Mouse (Mus musculus) cerebellum, adult (tissue): ENCODE measurements around the gene Dnm3.

ENCODE experiments used
- ATAC-seq: cut with Nextera tagmentation; 2 replicates; pipeline ENCODE4 v1.9.2; 2017; ENCODE audit warnings: mild to moderate bottlenecking, moderate library complexity, mixed read lengths; ENCODE audit not compliant: insufficient number of reproducible peaks, low FRiP score, low TSS enrichment

Gene Dnm3

GRCm38 (mm10) chr1:162274674-162275248 is 203.1 kb downstream of the Dnm3 start:
- ATAC-seq, result 0 out of 2 replicates have a peak, but pooled peaks have one; percentile 15

GRCm38 (mm10) chr1:162256912-162257607 is 220.8 kb downstream of the Dnm3 start:
- no peak for ATAC-seq

DNA sequence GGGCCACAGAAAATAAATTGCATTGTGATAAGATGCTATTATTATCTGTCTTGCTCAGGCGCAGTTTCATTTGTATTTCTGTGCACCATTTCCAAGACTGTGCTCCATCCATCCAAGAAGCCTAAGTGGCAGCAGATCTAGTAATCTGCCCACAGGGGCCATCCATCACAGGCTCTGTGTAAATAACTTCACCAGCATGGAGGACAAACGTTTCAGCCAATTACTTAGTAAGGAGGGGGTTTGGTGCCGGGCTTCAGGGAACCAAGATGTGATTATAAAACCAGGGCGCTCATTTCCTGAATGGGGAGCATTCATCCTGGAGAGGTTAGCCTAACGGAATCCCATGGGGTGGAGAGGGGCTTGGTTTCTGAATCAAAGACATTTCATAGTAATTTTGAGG is 222.9 kb downstream of the Dnm3 start:
- ATAC-seq, result no peak

DNA sequence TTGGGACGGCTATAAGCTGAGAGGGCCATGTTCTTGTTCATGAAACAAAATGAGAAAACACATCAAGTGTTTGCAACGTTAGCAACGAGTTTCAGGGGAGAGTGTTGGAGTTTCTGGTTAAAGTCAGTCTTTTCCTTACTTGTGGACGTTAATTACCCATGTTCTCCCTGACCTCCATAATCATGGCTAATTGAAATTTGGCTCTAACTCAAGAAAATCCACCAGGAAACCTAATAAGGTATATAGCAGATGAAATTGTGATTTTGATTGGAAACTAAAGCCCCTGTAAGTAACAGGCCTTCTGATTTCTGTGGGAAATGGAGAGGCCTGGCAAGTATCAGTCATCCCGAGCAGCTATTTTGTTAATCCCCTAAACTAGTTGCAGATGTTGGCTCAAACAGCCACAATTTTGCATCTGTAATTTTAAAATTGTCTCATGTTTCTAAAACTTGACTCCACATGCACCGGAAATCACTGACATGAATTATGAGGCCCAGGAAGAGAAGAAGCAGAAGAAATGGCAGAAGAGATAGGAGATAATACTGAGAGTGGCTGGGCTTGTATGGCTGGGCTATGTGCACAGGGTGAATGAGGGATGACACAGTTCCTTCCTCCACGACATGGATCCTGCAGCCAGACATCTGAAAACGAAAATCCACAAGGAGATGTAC is 223.7 kb downstream of the Dnm3 start:
- ATAC-seq, result no peak

GRCm38 (mm10) chr1:162252869-162253268 is 225.0 kb downstream of the Dnm3 start:
- no peak for ATAC-seq

GRCm38 (mm10) chr1:162247216-162247615 is 230.6 kb downstream of the Dnm3 start:
- ATAC-seq, result no peak

- no peak for ATAC-seq
Measured at GRCm38 (mm10) chr1:162243651-162243990, 234.2 kb downstream of the Dnm3 start.

GRCm38 (mm10) chr1:162242980-162243650 is 234.7 kb downstream of the Dnm3 start:
- no peak for ATAC-seq

- no peak for ATAC-seq
Measured at GRCm38 (mm10) chr1:162240720-162241119, 237.1 kb downstream of the Dnm3 start.

DNA sequence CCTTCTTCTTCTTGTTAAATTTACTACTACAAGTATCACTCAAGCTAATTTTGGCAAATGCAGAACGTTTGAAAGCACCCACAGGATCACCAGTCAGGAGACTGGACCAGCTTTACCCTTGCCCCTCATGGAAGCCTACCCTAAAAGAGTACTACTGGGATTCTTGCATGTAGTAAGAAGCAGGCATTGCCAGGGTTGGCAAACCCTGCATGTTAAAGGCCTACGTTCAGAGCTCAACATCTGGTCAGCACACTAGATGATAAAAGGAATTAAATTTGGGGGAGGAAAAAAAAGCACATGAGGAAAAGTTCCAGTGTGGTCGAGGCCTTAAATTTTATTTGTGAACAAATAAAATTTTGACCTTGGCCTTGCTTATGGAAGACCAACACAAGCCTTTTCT is 239.2 kb downstream of the Dnm3 start:
- no peak for ATAC-seq

DNA sequence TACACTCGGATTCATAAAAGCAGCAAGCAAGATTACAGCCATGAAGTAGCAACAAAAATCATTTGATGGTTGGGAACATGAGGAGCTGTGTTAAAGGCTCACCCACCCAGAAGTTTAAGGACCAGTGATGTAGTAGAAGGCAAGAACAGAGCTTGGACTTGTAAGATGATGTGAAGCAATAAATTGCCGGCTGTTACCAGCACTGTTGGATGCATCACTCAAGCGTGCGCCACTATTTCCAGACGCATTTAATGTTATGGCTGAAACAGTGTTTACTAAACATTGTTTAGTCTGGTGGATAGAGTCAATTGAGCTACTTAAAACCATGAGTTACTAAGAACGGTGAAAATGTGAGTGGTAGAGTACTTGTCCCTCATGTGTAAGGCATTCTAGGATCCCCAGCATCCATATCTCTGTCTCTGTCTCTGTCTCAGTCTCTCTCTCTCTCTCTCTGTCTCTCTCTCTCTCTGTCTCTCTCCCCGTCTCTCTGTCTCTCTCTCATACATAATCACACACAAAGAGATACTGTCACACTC is 241.1 kb downstream of the Dnm3 start:
- ATAC-seq, result no peak

DNA sequence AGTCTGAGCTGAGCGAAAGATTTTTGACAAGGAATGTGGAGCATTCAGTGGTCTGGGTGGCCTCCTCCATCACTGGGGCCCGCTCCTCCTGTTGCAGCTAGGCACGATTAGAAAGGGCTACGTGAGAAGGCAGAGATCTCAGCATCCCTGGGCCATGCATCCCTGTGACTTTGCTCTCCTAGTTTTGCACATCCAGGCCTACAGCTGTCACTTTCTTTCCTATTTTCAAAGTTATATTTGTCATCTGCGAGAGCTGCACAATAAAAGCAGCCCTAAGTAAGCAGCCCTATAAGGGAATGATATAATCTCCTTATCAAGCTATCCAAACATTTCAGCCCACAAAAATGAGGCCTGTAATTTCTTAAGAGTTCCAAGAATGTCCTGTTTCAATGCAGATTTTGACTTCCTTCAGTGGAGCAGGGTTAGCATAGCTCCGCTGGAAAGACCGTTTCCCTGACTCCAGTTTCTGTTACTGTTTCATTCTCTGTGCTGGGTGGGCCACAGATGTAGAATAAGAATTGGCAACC is 252.2 kb downstream of the Dnm3 start:
- ATAC-seq, result no peak

DNA sequence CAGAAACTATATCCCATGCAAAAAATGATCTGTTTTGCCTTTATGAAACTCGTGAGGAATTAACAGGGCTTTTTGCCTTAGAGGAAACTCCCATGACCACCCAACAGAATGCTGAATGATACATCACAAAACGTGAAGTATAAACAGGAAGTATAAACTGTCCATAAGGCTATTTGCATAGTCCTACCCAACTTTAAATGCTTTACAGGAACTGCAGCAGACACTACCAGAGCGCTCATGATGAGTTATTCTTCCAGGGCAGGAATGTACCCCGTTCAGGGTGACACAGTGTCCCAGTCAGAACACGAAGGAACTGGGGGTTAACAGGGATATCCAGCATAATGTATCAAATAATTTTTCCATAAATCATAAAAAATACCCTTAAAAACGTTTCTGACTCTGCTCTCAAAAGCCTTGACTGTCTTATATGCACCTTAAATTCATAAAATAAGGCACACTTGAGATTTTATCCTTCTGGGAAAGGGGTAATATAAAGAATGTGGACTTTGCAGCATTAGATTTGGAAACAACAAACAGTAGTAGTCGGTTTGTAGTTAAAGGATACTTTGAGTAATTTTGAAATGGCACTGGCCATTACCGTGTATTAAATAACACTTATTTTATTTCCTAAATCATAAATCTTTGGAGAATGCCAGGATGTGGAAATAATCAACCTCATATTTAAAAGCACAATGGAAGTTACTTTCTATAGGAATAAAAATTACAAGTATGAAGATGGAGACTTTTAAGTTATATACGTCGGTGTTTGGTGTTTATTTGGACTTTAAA is 252.8 kb downstream of the Dnm3 start:
- ATAC-seq, result no peak

- no peak for ATAC-seq
Measured at GRCm38 (mm10) chr1:162224061-162224460, 253.8 kb downstream of the Dnm3 start.

GRCm38 (mm10) chr1:162223258-162223940 is 254.4 kb downstream of the Dnm3 start:
- ATAC-seq, result no peak

GRCm38 (mm10) chr1:162222353-162222752 is 255.5 kb downstream of the Dnm3 start:
- ATAC-seq, result no peak

GRCm38 (mm10) chr1:162221801-162222301 is 256.0 kb downstream of the Dnm3 start:
- ATAC-seq, result no peak

DNA sequence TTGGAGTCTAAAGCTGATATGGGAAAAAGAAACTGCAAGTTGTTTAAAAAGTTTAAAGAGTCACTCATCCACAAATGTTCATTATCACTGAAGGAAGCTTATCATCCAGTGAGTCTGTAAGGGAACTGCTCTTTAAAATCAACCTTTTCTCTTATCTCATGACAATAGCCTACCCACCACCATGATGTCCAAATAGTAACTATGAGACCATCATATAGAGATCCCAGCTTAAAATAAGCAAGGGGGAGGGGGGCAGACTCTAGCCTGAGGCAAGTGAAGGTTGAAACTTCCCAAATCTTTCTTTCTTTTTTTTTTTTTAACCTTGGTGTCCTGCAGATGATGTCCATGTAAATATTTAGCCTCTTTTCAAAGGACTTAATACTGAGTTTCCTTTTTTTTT is 256.9 kb downstream of the Dnm3 start:
- no peak for ATAC-seq

DNA sequence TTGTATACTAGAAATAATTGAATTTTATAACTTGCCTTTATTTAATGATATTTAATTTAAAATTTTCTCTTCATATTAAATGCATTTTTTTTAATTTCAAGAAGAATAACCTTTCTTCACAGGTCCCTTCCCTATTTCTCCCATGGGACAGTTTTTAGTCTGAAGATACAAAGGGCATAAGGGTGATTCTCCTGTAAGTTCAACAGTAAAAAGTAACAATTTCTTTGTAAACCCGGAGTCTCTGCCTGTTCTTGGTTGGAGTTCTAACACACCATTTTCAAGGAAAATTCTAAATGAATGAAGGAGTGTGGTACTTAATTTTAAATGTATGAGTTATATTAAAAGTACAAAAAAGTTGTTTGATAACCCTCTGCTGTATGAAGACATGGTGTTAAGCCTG is 258.1 kb downstream of the Dnm3 start:
- no peak for ATAC-seq
